Mouse (Mus musculus) large intestine, adult 2 months (tissue): ENCODE measurements around the gene Ndufa3. TPM values are rescaled to one million over a fixed set of nuclear protein-coding genes. Genes with fewer than 3 reads are reported as not detected.
A peak's percentile ranks its signal among the peaks of the same experiment; 100 is the strongest.

Experiments
- DNase-seq: peaks from one replicate; pipeline ENCODE4 v3.0.0-alpha.2; 2012; ENCODE audit warnings: low read depth, low spot score
- WGBS: fragments of 180-500 bp; shearing (Covaris S2); methylation state at CpG from one replicate; pipeline ENCODE4 v1.1.7; 2018; 5-methylcytosine and 5-hydroxymethylcytosine counted together
- polyA plus RNA-seq: library from polyadenylated mRNA; depleted of rRNA; stranded (reverse); fragments of >200 nt; gene quantifications from 2 replicates; pipeline ENCODE4 v1.2.3, GENCODE M21; 2012

Gene Ndufa3
- polyA plus RNA-seq, 1 experiment: 407 TPM

GRCm38 (mm10) chr7:3608668-3609067 is 8.5 kb upstream of the Ndufa3 start:
- DNase-seq: no peak
- WGBS: 93% methylated on average over 3 of the region's 3 CpGs

GRCm38 (mm10) chr7:3609082-3609481 is 8.1 kb upstream of the Ndufa3 start:
- 20% methylated on average over 3 of the region's 3 CpGs for WGBS
- no peak for DNase-seq

- DNase-seq: no peak
- 81% methylated on average over 3 of the region's 3 CpGs for WGBS
Measured at GRCm38 (mm10) chr7:3610437-3610836, 6.7 kb upstream of the Ndufa3 start.

GRCm38 (mm10) chr7:3611006-3611405 is 6.2 kb upstream of the Ndufa3 start:
- 55% methylated on average over 13 of the region's 13 CpGs for WGBS
- DNase-seq: no peak

GRCm38 (mm10) chr7:3614021-3614420 is 3.2 kb upstream of the Ndufa3 start:
- 80% methylated on average over 3 of the region's 3 CpGs for WGBS
- DNase-seq: no peak

GRCm38 (mm10) chr7:3616057-3616388 is 1.1 kb upstream of the Ndufa3 start, which contains the start of gene Oscar:
Gene Oscar (minus strand): TSS chr7:3616157.
- no peak for DNase-seq
- WGBS: 84% methylated on average over 4 of the region's 4 CpGs

- 37% methylated on average over 6 of the region's 6 CpGs for WGBS
Measured at GRCm38 (mm10) chr7:3616389-3617241, 558 bp upstream of the Ndufa3 start.

GRCm38 (mm10) chr7:3629030-3629429 is 11.9 kb downstream of the Ndufa3 start:
- WGBS: 29% methylated on average over 4 of the region's 4 CpGs
- DNase-seq: no peak

More at GRCm38 (mm10) chr7:3616389-3617241, 558 bp upstream of the Ndufa3 start:
- no peak for DNase-seq

GRCm38 (mm10) chr7:3629543-3630477 is 12.6 kb downstream of the Ndufa3 start, which contains the start of the genes Tfpt and Prpf31:
Gene Tfpt (minus strand): TSS chr7:3629929.
Gene Prpf31 (plus strand): TSS chr7:3629985.
- WGBS: under 1% methylated on average over 47 of the region's 47 CpGs
- peak; percentile 94 for DNase-seq

GRCm38 (mm10) chr7:3630478-3630815 is 13.3 kb downstream of the Ndufa3 start:
- no peak for DNase-seq
- WGBS: 40% methylated on average over 3 of the region's 3 CpGs

GRCm38 (mm10) chr7:3643412-3643811 is 26.2 kb downstream of the Ndufa3 start:
- WGBS: 55% methylated on average over 5 of the region's 5 CpGs
- no peak for DNase-seq

GRCm38 (mm10) chr7:3643843-3644242 is 26.7 kb downstream of the Ndufa3 start:
- 14% methylated on average over 9 of the region's 9 CpGs for WGBS
- DNase-seq: no peak

GRCm38 (mm10) chr7:3644348-3644671 is 27.1 kb downstream of the Ndufa3 start:
- 1% methylated on average over 11 of the region's 11 CpGs for WGBS

GRCm38 (mm10) chr7:3644672-3645487 is 27.7 kb downstream of the Ndufa3 start, which contains the start of gene Cnot3:
Gene Cnot3 (plus strand): TSS chr7:3645268.
- whole genome bisulfite sequencing: under 1% methylated on average over 56 of the region's 58 CpGs
- DNase-seq: peak; percentile 98

More at GRCm38 (mm10) chr7:3644348-3644671, 27.1 kb downstream of the Ndufa3 start:
- no peak for DNase-seq

- 1% methylated on average over 56 of the region's 58 CpGs for WGBS
- DNase-seq: no peak
Measured at GRCm38 (mm10) chr7:3645488-3646025, 28.4 kb downstream of the Ndufa3 start.

GRCm38 (mm10) chr7:3646188-3646587 is 29.0 kb downstream of the Ndufa3 start:
- 2% methylated on average over 9 of the region's 9 CpGs for WGBS
- no peak for DNase-seq

GRCm38 (mm10) chr7:3646641-3647040 is 29.5 kb downstream of the Ndufa3 start:
- WGBS: 24% methylated on average over 4 of the region's 4 CpGs
- no peak for DNase-seq

GRCm38 (mm10) chr7:3656966-3657365 is 39.8 kb downstream of the Ndufa3 start:
- 92% methylated on average over 4 of the region's 4 CpGs for WGBS
- no peak for DNase-seq

GRCm38 (mm10) chr7:3658578-3658977 is 41.4 kb downstream of the Ndufa3 start:
- no peak for DNase-seq
- 93% methylated on average over 14 of the region's 14 CpGs for WGBS
